Comparison of ENCODE assay signal across 8 mouse cellular contexts in the genomic region with DNA sequence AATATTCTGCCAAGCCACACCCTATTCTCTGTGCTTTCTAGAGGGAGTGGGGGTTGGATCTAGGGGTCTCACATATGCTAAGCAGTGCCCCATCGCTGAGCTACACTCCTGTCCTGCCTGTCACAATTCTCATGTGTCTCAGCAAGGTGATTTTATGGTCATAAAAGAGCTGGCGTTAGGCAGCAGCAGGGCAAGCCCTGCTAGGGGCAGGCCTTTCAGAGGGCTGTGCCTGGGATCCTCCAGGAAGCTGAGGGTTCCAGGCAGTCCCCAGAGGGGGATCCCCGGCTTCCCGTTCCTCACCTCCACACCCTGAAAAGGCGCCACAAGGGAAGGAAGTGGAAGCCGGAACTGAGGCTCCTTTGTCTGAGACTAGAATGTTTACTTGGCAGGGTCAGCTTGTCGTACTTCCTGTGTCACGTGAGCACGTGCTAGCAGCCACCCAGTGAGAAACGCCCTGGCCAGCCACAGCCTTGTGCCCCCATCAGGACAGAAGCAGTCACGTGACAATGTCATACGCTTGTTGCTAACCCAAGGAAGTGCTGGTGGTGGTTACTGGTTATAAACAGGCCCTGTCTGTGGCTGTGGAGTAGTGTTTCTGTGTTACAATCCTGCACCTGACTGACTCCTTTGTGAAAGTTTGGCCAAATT.
DNase-seq lines count a peak whose midpoint lies in the region; ATAC-seq and TF ChIP-seq lines count a peak whose summit lies in the region.

No protein-coding gene starts in this region.

- no peak overlapping the region for H3K9ac ChIP-seq in forebrain, embryonic 14.5 days (ENCODE audit: low read length)
- 0 out of 2 replicates have a peak overlapping the region, but pooled peaks have one; percentile 25 for H3K9ac ChIP-seq in limb, embryonic 13.5 days
- peak overlapping the region; percentile 36; the same call in 1 of the 2 replicates for H3K9ac ChIP-seq in midbrain, embryonic 13.5 days (replicated peaks)
- no peak overlapping the region for H3K9ac ChIP-seq in stomach, postnatal 0 days (ENCODE audit: low read length)

- no peak for TF ChIP-seq EP300 in stomach, postnatal 0 days (optimal IDR thresholded peaks at IDR 0.05)

- no peak overlapping the region for H3K4me3 ChIP-seq in forebrain, embryonic 14.5 days (ENCODE audit: low read depth, low read length)
- H3K4me3 ChIP-seq in hindbrain, embryonic 10.5 days = peak overlapping the region; percentile 39
- peak overlapping the region; percentile 29 for H3K4me3 ChIP-seq in limb, embryonic 13.5 days
- peak overlapping the region; percentile 24 for H3K4me3 ChIP-seq in midbrain, embryonic 13.5 days (replicated peaks)
- no peak overlapping the region for H3K4me3 ChIP-seq in stomach, postnatal 0 days (ENCODE audit: low read depth, low read length)

- no peak overlapping the region for H3K27ac ChIP-seq in forebrain, embryonic 14.5 days (ENCODE audit: low read depth, low read length)
- H3K27ac ChIP-seq in hindbrain, embryonic 10.5 days = peak overlapping the region; percentile 82
- no peak overlapping the region; the same call in 1 of the 2 replicates for H3K27ac ChIP-seq in limb, embryonic 13.5 days
- H3K27ac ChIP-seq in midbrain, embryonic 13.5 days = peak overlapping the region; percentile 31; the same call in 1 of the 2 replicates
- peak overlapping the region; percentile 53; the same call in 1 of the 2 replicates for H3K27ac ChIP-seq in stomach, postnatal 0 days (replicated peaks)

- no peaks in the 10 kb centered on the region for H3K9me3 ChIP-seq in forebrain, embryonic 14.5 days (replicated peaks; ENCODE audit: control insufficient read depth, low read length)
- peaks cover 6% of the 10 kb centered on the region for H3K9me3 ChIP-seq in hindbrain, embryonic 10.5 days
- H3K9me3 ChIP-seq in limb, embryonic 13.5 days = no peaks in the 10 kb centered on the region; the same call in none of the 2 replicates
- H3K9me3 ChIP-seq in midbrain, embryonic 13.5 days = peaks cover 3% of the 10 kb centered on the region; the same call in 1 of the 2 replicates
- no peaks in the 10 kb centered on the region for H3K9me3 ChIP-seq in stomach, postnatal 0 days (ENCODE audit: control insufficient read depth, low read length)

- TF ChIP-seq CTCF in stomach, postnatal 0 days (IDR thresholded peaks at IDR 0.05; ENCODE audit: low read depth) = peak; percentile 16; the same call in 1 of the 2 replicates

- 26% methylated on average over 12 of the region's 12 CpGs for WGBS in forebrain, embryonic 14.5 days
- WGBS in hindbrain, embryonic 10.5 days = 22% methylated on average over 12 of the region's 12 CpGs
- WGBS in limb, embryonic 13.5 days = 15% methylated on average over 12 of the region's 12 CpGs
- whole genome bisulfite sequencing in midbrain, embryonic 13.5 days = 20% methylated on average over 12 of the region's 12 CpGs
- 28% methylated on average over 12 of the region's 12 CpGs for WGBS in stomach, postnatal 0 days

- no peaks in the 10 kb centered on the region for H3K36me3 ChIP-seq in forebrain, embryonic 14.5 days (ENCODE audit: control insufficient read depth, insufficient read depth, low read length)
- H3K36me3 ChIP-seq in hindbrain, embryonic 10.5 days = no peaks in the 10 kb centered on the region
- no peaks in the 10 kb centered on the region for H3K36me3 ChIP-seq in limb, embryonic 13.5 days
- no peaks in the 10 kb centered on the region for H3K36me3 ChIP-seq in midbrain, embryonic 13.5 days
- H3K36me3 ChIP-seq in stomach, postnatal 0 days (ENCODE audit: control insufficient read depth, insufficient read depth, low read length) = no peaks in the 10 kb centered on the region

- peak; percentile 63 for ATAC-seq in forebrain, embryonic 14.5 days
- peak; percentile 83 for ATAC-seq in limb, embryonic 13.5 days (ENCODE audit: low FRiP score, low read depth)
- ATAC-seq in midbrain, embryonic 13.5 days = peak; percentile 79
- peak; percentile 92 for ATAC-seq in stomach, postnatal 0 days (ENCODE audit: low FRiP score, low TSS enrichment)

- peaks cover 43% of the 10 kb centered on the region for H3K27me3 ChIP-seq in forebrain, embryonic 14.5 days (replicated peaks; ENCODE audit: control insufficient read depth, insufficient read depth, low read length)
- peaks cover 46% of the 10 kb centered on the region for H3K27me3 ChIP-seq in hindbrain, embryonic 10.5 days (ENCODE audit: insufficient read depth, poor library complexity, severe bottlenecking)
- H3K27me3 ChIP-seq in limb, embryonic 13.5 days = peaks cover 27% of the 10 kb centered on the region
- H3K27me3 ChIP-seq in midbrain, embryonic 13.5 days = peaks cover 80% of the 10 kb centered on the region
- no peaks in the 10 kb centered on the region; the same call in 1 of the 2 replicates for H3K27me3 ChIP-seq in stomach, postnatal 0 days (ENCODE audit: control insufficient read depth, insufficient read depth, low read length)

- H3K4me2 ChIP-seq in forebrain, embryonic 14.5 days (ENCODE audit: low read length) = peak overlapping the region; percentile 27
- peak overlapping the region; percentile 58 for H3K4me2 ChIP-seq in limb, embryonic 13.5 days (replicated peaks)
- H3K4me2 ChIP-seq in midbrain, embryonic 13.5 days (replicated peaks) = peak overlapping the region; percentile 34
- H3K4me2 ChIP-seq in stomach, postnatal 0 days (replicated peaks; ENCODE audit: low read depth) = peak overlapping the region; percentile 21; the same call in 1 of the 2 replicates

- H3K4me1 ChIP-seq in forebrain, embryonic 14.5 days (ENCODE audit: control insufficient read depth, insufficient read depth, low read length) = no peaks in the 10 kb centered on the region
- peaks cover 7% of the 10 kb centered on the region; the same call in 1 of the 2 replicates for H3K4me1 ChIP-seq in hindbrain, embryonic 10.5 days (replicated peaks)
- peaks cover 15% of the 10 kb centered on the region for H3K4me1 ChIP-seq in limb, embryonic 13.5 days
- H3K4me1 ChIP-seq in midbrain, embryonic 13.5 days (replicated peaks) = no peaks in the 10 kb centered on the region
- H3K4me1 ChIP-seq in stomach, postnatal 0 days (replicated peaks; ENCODE audit: control insufficient read depth, insufficient read depth) = no peaks in the 10 kb centered on the region

- peak; percentile 13 to 51 for DNase-seq in urinary bladder, postnatal 36 days (ENCODE audit: low spot score in 2 of 2)
- no peak for DNase-seq in urinary bladder, postnatal 4 days (ENCODE audit: low spot score in 2 of 2)
- DNase-seq in forebrain, embryonic 14.5 days (ENCODE audit: low spot score) = peak; percentile 56
- peak; percentile 76 for DNase-seq in hindbrain, embryonic 10.5 days (ENCODE audit: low spot score)
- peak; percentile 66 for DNase-seq in stomach, postnatal 0 days (ENCODE audit: low spot score)
- DNase-seq in cerebellum, adult 9-11 months = no peak

Comparison
In these comparisons a context has a peak if more than half of its experiments do, and no peak if none do; other contexts are left out.
1. DNase-seq: peak in urinary bladder, postnatal 36 days (2 of 2), forebrain, embryonic 14.5 days (single experiment), hindbrain, embryonic 10.5 days (single experiment) and stomach, postnatal 0 days (single experiment); none in urinary bladder, postnatal 4 days (0 of 2) and cerebellum, adult 9-11 months (single experiment).
2. H3K27ac ChIP-seq: peak in hindbrain, embryonic 10.5 days (single experiment), midbrain, embryonic 13.5 days (single experiment) and stomach, postnatal 0 days (single experiment); none in forebrain, embryonic 14.5 days (single experiment) and limb, embryonic 13.5 days (single experiment).
3. H3K4me3 ChIP-seq: peak in hindbrain, embryonic 10.5 days (single experiment), limb, embryonic 13.5 days (single experiment) and midbrain, embryonic 13.5 days (single experiment); none in forebrain, embryonic 14.5 days (single experiment) and stomach, postnatal 0 days (single experiment).
4. H3K9ac ChIP-seq: peak in limb, embryonic 13.5 days (single experiment) and midbrain, embryonic 13.5 days (single experiment); none in forebrain, embryonic 14.5 days (single experiment) and stomach, postnatal 0 days (single experiment).
5. Peak in every context shown above with its lines, with median percentiles within 50 percentile points of each other: ATAC-seq and H3K4me2 ChIP-seq.